Mouse (Mus musculus) forebrain, embryonic 13.5 days (tissue): ENCODE data around the gene Xpo5. TPM values are rescaled to one million over a fixed set of nuclear protein-coding genes. Genes with fewer than 3 reads are reported as not detected.

ENCODE experiments used
- ATAC-seq: fragments of 200-750 bp; cut with Nextera tagmentation; 2 replicates; pipeline ENCODE4 v1.8.0; 2017
- H3K27ac ChIP-seq: fragments of 300-500 bp; sonication (generic); 2 replicates; pipeline ENCODE4 v1.5.1; 2015; ENCODE audit warnings: inconsistent platforms, mild to moderate bottlenecking, moderate library complexity
- H3K27me3 ChIP-seq: fragments of 300-500 bp; sonication (generic); 2 replicates; pipeline ENCODE4 v1.6.1; 2015; ENCODE audit warnings: mild to moderate bottlenecking, inconsistent platforms
- H3K36me3 ChIP-seq: fragments of 300-500 bp; sonication (generic); 2 replicates; pipeline ENCODE4 v1.6.1; 2015; ENCODE audit warnings: mild to moderate bottlenecking, inconsistent platforms; ENCODE audit not compliant: poor library complexity, severe bottlenecking
- H3K4me1 ChIP-seq: fragments of 300-500 bp; sonication (generic); 2 replicates; pipeline ENCODE4 v1.6.1; 2015; ENCODE audit warnings: inconsistent platforms
- H3K4me2 ChIP-seq: fragments of 300-500 bp; sonication (generic); 2 replicates; pipeline ENCODE4 v1.6.1; 2015; ENCODE audit warnings: inconsistent platforms, mild to moderate bottlenecking, moderate library complexity
- H3K4me3 ChIP-seq: fragments of 300-500 bp; sonication (generic); 2 replicates; pipeline ENCODE4 v1.5.1; 2015; ENCODE audit warnings: mild to moderate bottlenecking, inconsistent platforms
- H3K9ac ChIP-seq: fragments of 300-500 bp; sonication (generic); 2 replicates; pipeline ENCODE4 v1.6.1; 2015; ENCODE audit warnings: mild to moderate bottlenecking, inconsistent platforms
- H3K9me3 ChIP-seq: fragments of 300-500 bp; sonication (generic); replicated peaks from 2 replicates; pipeline ENCODE4 v1.6.1; 2016; ENCODE audit warnings: inconsistent platforms
- WGBS: fragments of 180-500 bp; shearing (Covaris S2); methylation state at CpG from one replicate; pipeline ENCODE4 v1.1.7; 2015; 5-methylcytosine and 5-hydroxymethylcytosine counted together
- polyA plus RNA-seq: library from polyadenylated mRNA; unstranded; fragments of >200 nt; fragmentation: Nextera tagmentation; extraction: Ambion mirVana; gene quantifications from 2 replicates; pipeline ENCODE4 v1.2.1, GENCODE M21; 2015

The Xpo5 gene
- 45.0 and 51.3 TPM in 2 replicates for polyA plus RNA-seq

- under 1% methylated on average over 65 of the region's 66 CpGs for WGBS
- no peaks in the 10 kb centered on the region for H3K27me3 ChIP-seq
- H3K4me2 ChIP-seq: peak within 1 kb of the TSS; percentile 79
- no peaks in the 10 kb centered on the region for H3K9me3 ChIP-seq
- peak; percentile 97 for ATAC-seq
- H3K9ac ChIP-seq: peak within 1 kb of the TSS; percentile 89
- H3K4me3 ChIP-seq: peak within 1 kb of the TSS; percentile 79
- peak within 1 kb of the TSS; percentile 85 for H3K27ac ChIP-seq
- peaks cover 40% of the 10 kb centered on the region for H3K4me1 ChIP-seq
- peaks cover 41% of the 10 kb centered on the region for H3K36me3 ChIP-seq
These were observed at the start of gene Xpo5, which contains the start of gene Polh for GRCm38 (mm10) chr17:46202421-46203071. Gene Xpo5, plus strand, starts transcription at chr17:46202782. Gene Polh, minus strand, starts transcription at chr17:46202645.

- WGBS: 9% methylated on average over 33 of the region's 33 CpGs
- Histone ChIP-seq H3K9ac (peak within 1 kb of the TSS; percentile 79), H3K36me3 (peaks cover 17% of the 10 kb centered on the region), H3K4me2 (peak within 1 kb of the TSS; percentile 96), H3K27ac (no peak within 1 kb of the TSS), H3K4me1 (peaks cover 18% of the 10 kb centered on the region), H3K27me3 (no peaks in the 10 kb centered on the region), H3K9me3 (no peaks in the 10 kb centered on the region), H3K4me3 (peak within 1 kb of the TSS; percentile 63)
- peak; percentile 95 for ATAC-seq
These were observed 49.5 kb upstream of the Xpo5 start, which contains the start of gene Mad2l1bp for GRCm38 (mm10) chr17:46152847-46153782. Gene Mad2l1bp, minus strand, starts transcription at chr17:46153553.

GRCm38 (mm10) chr17:46154336-46154735 lies 48.2 kb upstream of the Xpo5 start:
- H3K9me3 ChIP-seq: no peaks in the 10 kb centered on the region
- no peak overlapping the region for H3K4me3 ChIP-seq
- H3K27ac ChIP-seq: no peak overlapping the region
- no peak overlapping the region for H3K4me2 ChIP-seq
- no peak for ATAC-seq
- peaks cover 18% of the 10 kb centered on the region for H3K4me1 ChIP-seq
- H3K36me3 ChIP-seq: peaks cover 5% of the 10 kb centered on the region; the same call in 1 of the 2 replicates
- H3K9ac ChIP-seq: no peak overlapping the region
- WGBS: 92% methylated on average over 3 of the region's 3 CpGs
- H3K27me3 ChIP-seq: no peaks in the 10 kb centered on the region

GRCm38 (mm10) chr17:46156680-46157079 lies 45.9 kb upstream of the Xpo5 start:
- no peak for ATAC-seq

GRCm38 (mm10) chr17:46157131-46157530 lies 45.5 kb upstream of the Xpo5 start:
- Histone ChIP-seq H3K27ac (no peak overlapping the region), H3K4me2 (no peak overlapping the region), H3K9ac (no peak overlapping the region), H3K4me1 (peaks cover 27% of the 10 kb centered on the region), H3K36me3 (no peaks in the 10 kb centered on the region), H3K4me3 (no peak overlapping the region), H3K9me3 (no peaks in the 10 kb centered on the region), H3K27me3 (no peaks in the 10 kb centered on the region)
- WGBS: 82% methylated on average over 8 of the region's 8 CpGs
- no peak for ATAC-seq

More at GRCm38 (mm10) chr17:46156680-46157079, 45.9 kb upstream of the Xpo5 start:
- Histone ChIP-seq H3K27ac (no peak overlapping the region), H3K27me3 (no peaks in the 10 kb centered on the region), H3K36me3 (no peaks in the 10 kb centered on the region; the same call in 1 of the 2 replicates), H3K4me1 (peaks cover 27% of the 10 kb centered on the region), H3K9ac (no peak overlapping the region), H3K9me3 (no peaks in the 10 kb centered on the region), H3K4me2 (no peak overlapping the region), H3K4me3 (no peak overlapping the region)
- WGBS: 92% methylated on average over 5 of the region's 5 CpGs

GRCm38 (mm10) chr17:46159236-46159635 lies 43.3 kb upstream of the Xpo5 start:
- Histone ChIP-seq H3K9ac (no peak overlapping the region), H3K4me3 (no peak overlapping the region), H3K4me2 (peak overlapping the region; percentile 84), H3K36me3 (peaks cover 11% of the 10 kb centered on the region), H3K9me3 (no peaks in the 10 kb centered on the region), H3K27ac (no peak overlapping the region), H3K27me3 (no peaks in the 10 kb centered on the region), H3K4me1 (peaks cover 30% of the 10 kb centered on the region)
- WGBS: 63% methylated on average over 2 of the region's 2 CpGs
- no peak for ATAC-seq

- ATAC-seq: peak; percentile 71
- peak overlapping the region; percentile 84 for H3K4me2 ChIP-seq
- H3K9me3 ChIP-seq: no peaks in the 10 kb centered on the region
- H3K36me3 ChIP-seq: peaks cover 21% of the 10 kb centered on the region
- no peaks in the 10 kb centered on the region for H3K27me3 ChIP-seq
- H3K9ac ChIP-seq: peak overlapping the region; percentile 63
- H3K4me3 ChIP-seq: peak overlapping the region; percentile 82
- peak overlapping the region; percentile 73 for H3K27ac ChIP-seq
- peaks cover 30% of the 10 kb centered on the region for H3K4me1 ChIP-seq
- under 1% methylated on average over 16 of the region's 16 CpGs for WGBS
These were observed 42.4 kb upstream of the Xpo5 start for GRCm38 (mm10) chr17:46160090-46160662.

GRCm38 (mm10) chr17:46160686-46161085 lies 41.9 kb upstream of the Xpo5 start, which contains the start of gene Gtpbp2:
Gene Gtpbp2, plus strand, starts transcription at chr17:46161032.
- Histone ChIP-seq H3K4me2 (peak within 1 kb of the TSS; percentile 84), H3K4me1 (peaks cover 30% of the 10 kb centered on the region), H3K27me3 (no peaks in the 10 kb centered on the region), H3K27ac (peak within 1 kb of the TSS; percentile 73), H3K36me3 (peaks cover 26% of the 10 kb centered on the region), H3K9me3 (no peaks in the 10 kb centered on the region), H3K4me3 (peak within 1 kb of the TSS; percentile 82), H3K9ac (peak within 1 kb of the TSS; percentile 87)
- 1% methylated on average over 23 of the region's 23 CpGs for WGBS
- peak; percentile 96 for ATAC-seq

- no peaks in the 10 kb centered on the region for H3K27me3 ChIP-seq
- H3K9me3 ChIP-seq: no peaks in the 10 kb centered on the region
- H3K4me2 ChIP-seq: peak overlapping the region; percentile 84
- peak overlapping the region; percentile 87 for H3K9ac ChIP-seq
- H3K4me1 ChIP-seq: peaks cover 30% of the 10 kb centered on the region
- 0% methylated on average over 16 of the region's 19 CpGs for WGBS
- H3K27ac ChIP-seq: peak overlapping the region; percentile 49
- peaks cover 31% of the 10 kb centered on the region for H3K36me3 ChIP-seq
- H3K4me3 ChIP-seq: peak overlapping the region; percentile 82
- peak; percentile 25 for ATAC-seq
These were observed 41.4 kb upstream of the Xpo5 start for GRCm38 (mm10) chr17:46161179-46161578.

- H3K9ac ChIP-seq: peak overlapping the region; percentile 87
- peak overlapping the region; percentile 49; the same call in 1 of the 2 replicates for H3K27ac ChIP-seq
- ATAC-seq: no peak
- H3K36me3 ChIP-seq: peaks cover 36% of the 10 kb centered on the region
- peak overlapping the region; percentile 82 for H3K4me3 ChIP-seq
- no peaks in the 10 kb centered on the region for H3K9me3 ChIP-seq
- H3K4me1 ChIP-seq: peaks cover 30% of the 10 kb centered on the region
- H3K4me2 ChIP-seq: peak overlapping the region; percentile 84
- WGBS: 50% methylated on average over 9 of the region's 9 CpGs
- H3K27me3 ChIP-seq: no peaks in the 10 kb centered on the region
These were observed 40.9 kb upstream of the Xpo5 start for GRCm38 (mm10) chr17:46161710-46162109.

- H3K27ac ChIP-seq: no peak overlapping the region
- no peaks in the 10 kb centered on the region for H3K9me3 ChIP-seq
- ATAC-seq: no peak
- H3K4me1 ChIP-seq: peaks cover 30% of the 10 kb centered on the region
- 94% methylated on average over 7 of the region's 7 CpGs for WGBS
- H3K27me3 ChIP-seq: no peaks in the 10 kb centered on the region
- no peak overlapping the region for H3K4me3 ChIP-seq
- H3K9ac ChIP-seq: no peak overlapping the region
- peaks cover 44% of the 10 kb centered on the region for H3K36me3 ChIP-seq
- peak overlapping the region; percentile 84 for H3K4me2 ChIP-seq
These were observed 40.0 kb upstream of the Xpo5 start for GRCm38 (mm10) chr17:46162551-46162950.
